Mouse (Mus musculus): ENCODE results near the gene Kdelc2.

Kdelc2 gene

GRCm38 (mm10) chr9:53383951-53384866 is at the start of gene Kdelc2:
Gene Kdelc2 (plus strand): TSS chr9:53384025.
- DNase-seq, result peak; percentile 86

DNA sequence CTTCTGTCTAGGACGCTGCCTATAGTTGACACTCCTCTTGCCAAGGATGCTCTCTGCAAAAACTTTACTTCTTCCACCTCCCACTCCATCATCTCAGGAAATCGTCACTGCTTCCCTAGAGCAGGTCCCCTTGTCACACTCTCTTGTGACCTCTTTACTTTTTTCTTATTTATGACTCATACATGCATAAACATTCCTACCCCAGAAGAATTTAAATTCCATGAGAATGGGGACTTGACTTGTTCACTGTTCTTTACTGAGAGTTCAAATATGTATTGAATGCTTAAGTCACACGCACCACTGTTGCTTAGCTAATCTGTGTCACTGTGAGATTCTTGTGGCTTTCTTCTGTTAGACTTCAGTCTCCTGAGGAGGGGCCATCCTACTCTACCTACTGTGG is 48.7 kb upstream of the Kdelc2 start:
- DNase-seq, result no peak

- peak; percentile 11 for DNase-seq
Measured at GRCm38 (mm10) chr9:53339603-53340002, 44.2 kb upstream of the Kdelc2 start.

- DNase-seq, result no peak
Measured at GRCm38 (mm10) chr9:53340328-53340916, 43.4 kb upstream of the Kdelc2 start.

GRCm38 (mm10) chr9:53340969-53341368 is 42.9 kb upstream of the Kdelc2 start:
- DNase-seq, result peak; percentile 27

DNA sequence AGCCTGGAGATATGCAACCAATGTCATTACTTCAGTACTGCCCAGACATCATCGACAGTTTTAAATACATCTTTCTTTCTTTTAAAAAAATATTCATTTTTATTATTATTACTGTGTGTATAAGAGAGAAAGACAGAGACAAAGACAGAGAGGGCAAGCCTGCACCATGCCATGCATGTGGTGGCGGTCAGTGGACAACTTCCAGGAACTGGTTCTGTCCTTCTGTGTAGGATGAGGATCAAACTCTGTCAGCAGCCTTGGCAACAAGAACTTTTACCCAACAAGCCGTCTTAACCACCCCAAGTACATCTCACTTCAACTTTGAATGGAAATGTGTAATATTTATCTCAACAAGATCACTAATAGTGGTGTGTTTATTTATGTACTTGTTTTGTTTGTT is 41.8 kb upstream of the Kdelc2 start:
- DNase-seq, result no peak

DNA sequence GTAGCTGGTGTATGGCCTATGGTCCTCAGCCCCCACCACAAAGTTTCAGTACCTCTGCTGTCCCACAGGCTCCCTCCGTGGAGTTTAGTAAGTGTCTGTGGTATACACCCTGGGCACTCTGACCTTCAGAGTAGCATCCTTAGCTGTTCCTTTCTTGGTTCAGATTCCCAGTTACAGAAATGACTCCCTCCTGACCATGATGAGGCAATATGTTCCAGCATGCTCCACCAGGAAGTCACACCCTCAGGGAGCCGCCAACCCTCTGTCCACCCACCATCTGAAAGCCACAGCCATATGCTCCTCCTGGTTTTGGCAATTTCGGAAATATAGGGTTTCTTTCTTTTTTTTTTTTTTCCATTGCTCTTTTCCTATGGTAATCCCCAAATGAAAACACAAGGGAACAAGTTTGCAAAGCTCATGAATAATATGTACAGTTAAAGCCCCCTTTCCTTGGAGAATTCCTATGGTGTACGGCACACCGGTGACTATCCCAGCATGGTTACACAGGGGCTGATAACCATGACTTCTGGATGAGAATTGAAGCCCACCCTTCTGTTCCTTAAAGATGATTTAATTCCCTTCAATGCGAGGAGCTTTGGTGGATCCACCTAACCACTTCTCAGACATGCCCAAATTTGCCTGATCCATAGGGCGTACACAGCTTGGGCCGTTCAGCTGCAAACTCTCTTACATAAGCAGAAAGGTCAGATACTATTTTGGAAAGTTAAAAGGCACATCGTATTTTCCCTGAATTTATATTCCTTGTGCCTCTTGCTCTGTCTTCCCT is 39.0 kb upstream of the Kdelc2 start:
- DNase-seq, result peak; percentile 82

- DNase-seq, result no peak
Measured at GRCm38 (mm10) chr9:53345728-53346127, 38.1 kb upstream of the Kdelc2 start.

DNA sequence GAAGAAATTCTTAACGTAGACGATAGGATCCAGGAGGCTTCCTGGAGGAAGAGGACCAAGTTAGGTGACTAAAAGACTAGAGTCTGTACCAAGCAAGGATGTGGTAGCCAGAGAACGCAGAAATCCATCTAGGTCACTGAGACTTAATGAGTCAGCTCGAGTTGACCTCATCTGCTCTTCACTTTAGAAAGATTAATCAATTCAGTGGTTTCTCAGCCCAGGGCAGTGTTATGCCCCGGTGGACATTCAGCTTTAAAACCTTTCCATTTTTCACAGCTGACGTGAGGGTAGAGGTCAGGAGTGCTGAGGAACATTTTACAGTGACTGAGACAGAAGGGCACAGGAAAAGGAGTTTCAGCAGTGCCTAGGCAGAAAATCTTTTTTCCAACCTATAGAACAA is 37.4 kb upstream of the Kdelc2 start:
- no peak for DNase-seq

DNA sequence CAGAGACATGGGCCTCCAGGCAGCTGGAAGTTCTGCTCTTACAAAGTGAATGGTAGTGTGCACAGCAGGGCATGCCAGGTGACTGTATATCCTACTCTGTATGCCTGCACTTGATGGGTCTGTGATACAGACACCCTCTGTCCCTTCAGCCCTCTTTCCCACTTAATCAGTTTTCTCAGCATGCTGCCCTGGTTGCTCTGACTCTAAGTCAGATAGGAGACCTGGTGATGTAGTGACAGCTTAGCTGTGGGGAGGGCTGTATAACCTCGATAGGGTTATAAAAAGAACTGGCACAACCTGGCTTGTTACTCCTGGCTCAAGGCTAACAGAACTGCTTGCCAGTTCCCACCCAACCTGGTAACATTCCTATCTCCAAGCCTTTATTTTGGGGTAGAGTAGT is 34.6 kb upstream of the Kdelc2 start:
- no peak for DNase-seq

DNA sequence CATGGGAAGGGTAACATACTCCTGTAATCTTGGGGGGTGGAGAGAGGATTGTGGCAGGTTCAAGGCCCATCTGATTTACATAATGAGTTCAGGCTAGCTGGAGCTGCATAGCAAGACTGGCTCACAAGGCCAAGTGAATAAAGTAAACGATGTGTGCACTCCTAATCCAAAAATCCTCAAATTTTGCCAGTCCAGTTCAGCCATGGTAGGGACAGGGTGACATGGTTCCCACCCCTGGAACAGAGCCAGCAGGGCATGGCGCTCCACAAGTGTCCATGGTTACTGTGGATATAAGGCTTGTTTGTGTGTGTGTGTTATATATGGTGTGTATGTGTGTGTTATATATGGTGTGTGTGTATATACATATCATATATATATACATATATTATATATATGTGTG is 33.5 kb upstream of the Kdelc2 start:
- no peak for DNase-seq

DNA sequence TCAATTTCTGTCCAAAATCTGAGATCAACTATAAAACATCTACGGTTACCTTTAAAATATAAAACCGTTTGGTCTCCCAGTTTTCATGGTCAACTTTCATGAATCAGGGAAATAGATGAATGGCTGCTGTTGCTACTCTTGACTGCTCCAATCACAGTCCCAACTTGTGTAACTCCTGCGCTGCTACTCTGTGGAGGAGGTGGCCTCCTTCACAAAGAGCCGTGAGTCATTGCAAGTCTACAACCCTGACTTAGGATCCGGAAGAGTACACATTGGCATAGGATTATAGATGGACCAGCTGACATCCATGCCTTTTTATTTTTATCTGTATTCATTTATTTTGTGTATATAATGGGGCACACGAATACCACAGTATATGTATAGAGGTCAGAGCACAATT is 31.9 kb upstream of the Kdelc2 start:
- peak; percentile 33 for DNase-seq

GRCm38 (mm10) chr9:53353161-53353560 is 30.7 kb upstream of the Kdelc2 start:
- no peak for DNase-seq

DNA sequence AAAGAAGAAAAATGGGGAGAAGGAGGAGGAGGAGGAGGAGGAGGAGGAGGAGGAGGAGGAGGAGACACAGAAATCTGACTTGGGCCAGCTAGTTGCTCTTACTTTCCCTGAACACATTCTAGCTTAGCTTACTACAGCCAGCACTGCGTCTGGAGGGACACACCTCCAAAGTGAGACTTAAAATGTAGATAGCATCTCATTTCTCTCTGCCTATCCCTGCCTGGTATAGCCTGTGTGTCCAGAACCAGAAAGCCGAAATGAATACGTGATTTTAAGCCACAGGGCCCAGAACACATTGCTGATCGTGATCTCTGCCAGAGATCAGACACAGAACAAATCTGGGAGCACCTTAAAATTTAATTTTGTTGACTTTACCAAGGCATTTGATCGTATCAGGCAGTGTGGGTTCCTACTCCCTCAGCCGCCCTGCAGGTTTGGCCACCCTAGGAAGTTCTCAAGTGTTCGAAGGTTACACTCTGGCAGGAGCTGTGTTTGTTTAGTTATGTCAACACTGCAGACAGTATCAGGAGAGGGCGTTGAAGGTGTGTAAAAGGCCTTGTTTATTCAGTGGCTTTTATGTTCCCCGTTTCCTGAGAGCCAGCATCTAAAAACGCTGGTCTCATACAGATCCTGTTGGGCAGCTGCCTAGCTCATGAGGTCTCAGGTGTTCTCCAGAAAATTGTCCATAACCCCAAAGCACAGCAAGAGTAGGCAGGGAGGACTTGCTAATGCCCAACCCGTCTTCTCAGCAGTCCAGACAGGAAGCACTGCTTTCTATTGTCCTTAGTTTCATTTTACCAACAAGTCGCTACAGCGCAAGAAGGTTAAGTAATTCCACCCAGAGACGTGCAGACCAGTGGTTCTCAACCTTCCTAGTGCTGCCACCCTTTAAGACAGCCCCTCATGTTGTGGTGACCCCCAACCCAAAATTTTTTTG is 27.3 kb upstream of the Kdelc2 start:
- no peak for DNase-seq

GRCm38 (mm10) chr9:53371339-53371738 is 12.5 kb upstream of the Kdelc2 start:
- DNase-seq, result no peak

DNA sequence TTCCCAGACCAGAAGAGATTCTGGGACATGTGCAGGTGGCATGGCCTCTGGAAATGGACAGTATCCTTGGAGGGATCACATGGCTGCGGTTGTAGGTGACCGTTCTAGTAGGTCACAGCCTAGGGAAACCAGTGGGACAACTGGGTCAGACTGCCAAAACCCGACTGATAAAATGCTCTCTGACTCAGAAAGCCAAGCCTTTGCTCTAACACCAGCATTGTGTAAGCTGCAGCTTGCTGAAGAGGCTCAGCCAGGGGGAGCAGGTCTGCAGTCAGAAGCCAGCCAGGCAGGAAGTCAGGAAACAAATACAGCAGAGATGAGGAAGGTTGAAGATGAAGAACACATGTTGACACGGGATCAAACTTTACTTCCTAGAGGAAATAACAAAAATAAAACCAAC is 7.9 kb upstream of the Kdelc2 start:
- no peak for DNase-seq

- no peak for DNase-seq
Measured at GRCm38 (mm10) chr9:53376820-53377219, 7.0 kb upstream of the Kdelc2 start.

DNA sequence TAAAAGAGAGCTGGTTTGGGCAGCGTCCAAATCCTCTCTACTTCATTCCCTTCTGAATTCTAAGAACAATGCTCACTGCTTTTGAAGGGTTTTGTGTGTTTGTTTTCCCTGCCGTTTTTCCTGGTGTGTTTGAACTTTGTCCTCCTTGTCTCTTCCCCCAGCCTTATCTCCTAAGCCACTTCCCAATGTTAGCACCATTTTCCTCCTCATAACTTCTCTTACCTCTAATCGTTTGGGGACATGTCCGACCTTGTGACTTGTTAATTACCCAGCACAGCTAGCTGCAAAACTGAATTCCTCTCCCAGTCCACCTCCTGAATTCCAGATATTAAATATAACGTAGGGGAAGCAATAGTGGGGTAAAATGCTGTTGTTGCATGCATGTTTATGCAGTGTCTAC is 6.2 kb upstream of the Kdelc2 start:
- DNase-seq, result no peak

DNA sequence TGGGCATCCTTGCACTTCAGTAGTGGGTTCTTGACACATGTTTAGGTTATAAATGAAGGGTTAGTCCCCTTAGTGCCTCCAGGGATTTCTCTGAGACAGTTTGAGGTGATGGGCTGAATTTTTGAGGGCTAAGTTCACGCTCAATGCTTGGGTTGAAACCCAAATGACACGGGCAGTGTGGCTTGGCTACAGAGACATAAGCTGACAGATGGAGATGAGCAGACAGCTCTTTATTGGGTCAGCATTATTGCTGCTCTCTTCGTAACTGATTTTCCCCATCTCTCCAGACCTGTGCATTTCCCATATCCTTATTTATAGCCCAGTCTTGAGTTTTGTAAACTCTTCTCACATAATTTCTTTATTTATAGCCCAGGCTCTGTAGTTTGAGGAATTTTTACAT is 5.7 kb upstream of the Kdelc2 start:
- DNase-seq, result no peak

- DNase-seq, result no peak
Measured at GRCm38 (mm10) chr9:53380595-53380994, 3.2 kb upstream of the Kdelc2 start.

DNA sequence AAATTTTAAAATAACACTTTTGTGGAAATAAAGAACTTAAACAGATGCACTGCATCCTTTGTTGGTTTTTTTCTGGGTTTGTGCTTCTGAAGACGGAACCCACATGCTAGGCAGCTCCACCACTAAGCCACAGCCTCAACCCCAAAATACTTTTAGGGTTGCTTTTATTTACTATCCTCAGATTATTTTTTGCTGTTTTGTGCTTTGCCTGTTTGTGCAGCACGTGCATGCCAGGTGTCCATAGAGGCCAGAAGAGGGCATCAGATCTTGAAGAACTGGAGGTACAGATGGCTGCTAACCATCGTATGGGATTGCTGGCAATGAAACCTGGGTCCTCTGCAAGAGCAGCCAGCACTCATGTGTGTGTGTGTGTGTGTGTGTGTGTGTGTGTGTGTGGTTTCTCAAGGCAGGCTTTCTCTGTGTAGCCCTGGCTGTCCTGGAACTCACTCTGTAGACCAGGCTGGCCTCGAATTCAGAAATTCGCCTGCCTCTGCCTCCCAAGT is 2.7 kb upstream of the Kdelc2 start:
- no peak for DNase-seq

GRCm38 (mm10) chr9:53384873-53385272 is 1.0 kb downstream of the Kdelc2 start:
- no peak for DNase-seq

All from right cerebral cortex, adult 18-20 months (tissue).